Mouse (Mus musculus) gastrocnemius, postnatal 14 days (tissue): ENCODE data around the gene 1700028P14Rik. TPM values are rescaled to one million over a fixed set of nuclear protein-coding genes. Genes with fewer than 3 reads are reported as not detected.

ENCODE experiments used
- DNase-seq: peaks from one replicate; pipeline ENCODE4 v3.0.0; 2021; ENCODE audit warnings: mixed read lengths
- intact Hi-C: fragments of 180-260 bp; cut with DNase I; formaldehyde crosslinking; loops from one replicate; pipeline ENCODE4 v1.15.1; 2025; ENCODE audit warnings: low total_unique reads
- total RNA-seq, 2 experiments: library from RNA; stranded (reverse); gene quantifications; 2 replicates each; pipeline ENCODE4 v1.2.3; 2021

Gene 1700028P14Rik
- total RNA-seq, 2 experiments from 2014 or later: not detected

GRCm38 (mm10) chr19:23518477-23518876 lies 134.1 kb downstream of the 1700028P14Rik start:
- intact Hi-C loops: no loop called here
- DNase-seq: no peak

GRCm38 (mm10) chr19:23511303-23511702 lies 141.3 kb downstream of the 1700028P14Rik start:
- intact Hi-C loops: no loop called here
- DNase-seq: no peak

Other genes with a start within 250 kb of the 1700028P14Rik start
- gene Mamdc2, start 204.4 kb downstream of the 1700028P14Rik start, total RNA-seq: 1 to 10 TPM; 2.4 to 2.5 TPM
- gene Ptar1, start 34.6 kb upstream of the 1700028P14Rik start, total RNA-seq: 10 to 100 TPM; 13.8 to 18.4 TPM
- gene Apba1, start 106.1 kb upstream of the 1700028P14Rik start, total RNA-seq: 1 to 10 TPM; 1.6 to 3.0 TPM